In genomic region chr15:96874145-96874544, GRCm38 (mm10) we compare ENCODE assay signal across 11 mouse cellular contexts.
A peak's percentile ranks its signal among the peaks of the same experiment; 100 is the strongest.
DNase-seq lines count a peak whose midpoint lies in the region; ATAC-seq and TF ChIP-seq lines count a peak whose summit lies in the region.
"Had no signal": no experiment of that assay in that cellular context is flagged by ENCODE, and none has a peak within 500 bp of the region (broad histone marks: within the 10 kb centered on the region; RNA-seq: fewer than 3 reads in every experiment).

No protein-coding gene starts in this region.

- peaks cover 28% of the 10 kb centered on the region for H3K4me1 ChIP-seq in intestine, embryonic 14.5 days (replicated peaks; ENCODE audit: control insufficient read depth, insufficient read depth, low read length)
- no peaks in the 10 kb centered on the region for H3K4me1 ChIP-seq in intestine, postnatal 0 days (replicated peaks; ENCODE audit: control insufficient read depth, insufficient read depth, low read length)
- H3K4me1 ChIP-seq in kidney, adult 2 months (ENCODE audit: control insufficient read depth, insufficient read depth, low read length): no peaks in the 10 kb centered on the region
- H3K4me1 ChIP-seq in limb, embryonic 13.5 days: peaks cover 21% of the 10 kb centered on the region
- H3K4me1 ChIP-seq: liver, embryonic 15.5 days had no signal

- 0 out of 2 replicates have a peak overlapping the region, but pooled peaks have one; percentile 8 for H3K4me2 ChIP-seq in intestine, embryonic 14.5 days (ENCODE audit: low read length)
- H3K4me2 ChIP-seq in intestine, postnatal 0 days (replicated peaks; ENCODE audit: low read depth): no peak overlapping the region
- H3K4me2 ChIP-seq in limb, embryonic 13.5 days (replicated peaks): peak overlapping the region; percentile 31; the same call in 1 of the 2 replicates
- H3K4me2 ChIP-seq: liver, embryonic 15.5 days had no signal

- WGBS in intestine, embryonic 14.5 days: 35% methylated on average over 8 of the region's 8 CpGs
- WGBS in intestine, postnatal 0 days: 60% methylated on average over 8 of the region's 8 CpGs
- 37% methylated on average over 8 of the region's 8 CpGs for WGBS in kidney, adult 2 months
- 14% methylated on average over 8 of the region's 8 CpGs for WGBS in limb, embryonic 13.5 days

- H3K27ac ChIP-seq in intestine, embryonic 14.5 days (ENCODE audit: low read depth): peak overlapping the region; percentile 79
- no peak overlapping the region for H3K27ac ChIP-seq in intestine, postnatal 0 days (ENCODE audit: low read depth, low read length)
- H3K27ac ChIP-seq in kidney, adult 2 months (ENCODE audit: insufficient read depth, low read depth, low read length): no peak overlapping the region
- H3K27ac ChIP-seq in limb, embryonic 13.5 days: no peak overlapping the region
- H3K27ac ChIP-seq: liver, embryonic 15.5 days had no signal

- no peak overlapping the region for H3K9ac ChIP-seq in intestine, embryonic 14.5 days (ENCODE audit: low read length)
- no peak overlapping the region for H3K9ac ChIP-seq in intestine, postnatal 0 days (ENCODE audit: low read depth, low read length)
- H3K9ac ChIP-seq in limb, embryonic 13.5 days: no peak overlapping the region
- H3K9ac ChIP-seq: liver, embryonic 15.5 days had no signal

- H3K36me3 ChIP-seq in intestine, embryonic 14.5 days (ENCODE audit: control insufficient read depth, insufficient read depth, low read length): no peaks in the 10 kb centered on the region
- H3K36me3 ChIP-seq in intestine, postnatal 0 days (ENCODE audit: control insufficient read depth, insufficient read depth): no peaks in the 10 kb centered on the region
- H3K36me3 ChIP-seq in kidney, adult 2 months (ENCODE audit: control insufficient read depth, insufficient read depth, low read length): no peaks in the 10 kb centered on the region
- H3K36me3 ChIP-seq in limb, embryonic 13.5 days: no peaks in the 10 kb centered on the region
- H3K36me3 ChIP-seq: liver, embryonic 15.5 days had no signal

- no peak overlapping the region for H3K4me3 ChIP-seq in intestine, embryonic 14.5 days (ENCODE audit: low read depth, low read length)
- no peak overlapping the region for H3K4me3 ChIP-seq in intestine, postnatal 0 days (ENCODE audit: low read depth, low read length)
- H3K4me3 ChIP-seq in kidney, adult 2 months (ENCODE audit: insufficient read depth, low read depth, low read length): no peak overlapping the region
- H3K4me3 ChIP-seq in limb, embryonic 13.5 days: no peak overlapping the region
- H3K4me3 ChIP-seq: erythroblast, embryonic 14.5 days; liver, embryonic 15.5 days had no signal

- H3K9me3 ChIP-seq in intestine, embryonic 14.5 days (ENCODE audit: control insufficient read depth, low read length): no peaks in the 10 kb centered on the region
- no peaks in the 10 kb centered on the region for H3K9me3 ChIP-seq in intestine, postnatal 0 days (ENCODE audit: control insufficient read depth)
- H3K9me3 ChIP-seq in limb, embryonic 13.5 days: no peaks in the 10 kb centered on the region
- H3K9me3 ChIP-seq: liver, embryonic 15.5 days had no signal

- no peaks in the 10 kb centered on the region for H3K27me3 ChIP-seq in intestine, embryonic 14.5 days (replicated peaks; ENCODE audit: control insufficient read depth, insufficient read depth, low read length)
- H3K27me3 ChIP-seq in intestine, postnatal 0 days (replicated peaks; ENCODE audit: control insufficient read depth, insufficient read depth, low read length): no peaks in the 10 kb centered on the region
- H3K27me3 ChIP-seq in kidney, adult 2 months (replicated peaks; ENCODE audit: control insufficient read depth, insufficient read depth, low read length): no peaks in the 10 kb centered on the region
- no peaks in the 10 kb centered on the region; the same call in 1 of the 2 replicates for H3K27me3 ChIP-seq in limb, embryonic 13.5 days
- H3K27me3 ChIP-seq: CH12.LX; liver, embryonic 15.5 days had no signal

- no peak for TF ChIP-seq CTCF in intestine, postnatal 0 days (IDR thresholded peaks at IDR 0.05; ENCODE audit: low read depth)
- no peak for TF ChIP-seq CTCF in kidney, adult 2 months (conservative IDR thresholded peaks at IDR 0.05; ENCODE audit: insufficient read depth, insufficient read length, low read depth, low read length)

- ATAC-seq in intestine, embryonic 14.5 days (replicated peaks; ENCODE audit: low FRiP score, low TSS enrichment, low read depth): peak; percentile 81
- no peak for ATAC-seq in intestine, postnatal 0 days
- peak; percentile 73; the same call in 1 of the 2 replicates for ATAC-seq in limb, embryonic 13.5 days (ENCODE audit: low FRiP score, low read depth)

- no peak for TF ChIP-seq POLR2A in kidney, adult 2 months (IDR thresholded peaks at IDR 0.05; ENCODE audit: low read depth, low read length)

- DNase-seq in intestine, embryonic 14.5 days (ENCODE audit: low spot score): peak; percentile 67
- DNase-seq in embryo, embryonic 11.5 days (ENCODE audit: low read depth, low spot score): peak; percentile 40
- peak; percentile 53 for DNase-seq in kidney, adult 2 months
- no peak for DNase-seq in spleen, adult 12 weeks (ENCODE audit: low spot score)
- DNase-seq in right cerebral cortex, postnatal 25 days: no peak
- no peak for DNase-seq in MN1 (ENCODE audit: low spot score)

Comparison
In these comparisons a context has a peak if more than half of its experiments do, and no peak if none do; other contexts are left out.
1. DNase-seq: peak in intestine, embryonic 14.5 days (single experiment), embryo, embryonic 11.5 days (single experiment) and kidney, adult 2 months (single experiment); none in spleen, adult 12 weeks (single experiment), right cerebral cortex, postnatal 25 days (single experiment) and MN1 (single experiment).